22 mouse cellular contexts compared by ENCODE assay signal in genomic region chr3:141646588-141646987, GRCm38 (mm10).
DNase-seq lines count a peak whose midpoint lies in the region; ATAC-seq lines count a peak whose summit lies in the region.
"Had no signal": no experiment of that assay in that cellular context is flagged by ENCODE, and none has a peak within 500 bp of the region (broad histone marks: within the 10 kb centered on the region; RNA-seq: fewer than 3 reads in every experiment).

No protein-coding gene starts in this region.

- H3K4me2 ChIP-seq in midbrain, embryonic 15.5 days = no peak overlapping the region

- peak; percentile 77 for ATAC-seq in common myeloid progenitor, adult 5-6 weeks (replicated peaks; ENCODE audit: low read depth, poor library complexity, severe bottlenecking)
- ATAC-seq in granulocyte monocyte progenitor cell, adult 5-6 weeks (replicated peaks; ENCODE audit: poor library complexity, severe bottlenecking) = peak; percentile 91
- ATAC-seq in megakaryocyte, adult 5-6 weeks (ENCODE audit: poor library complexity, severe bottlenecking) = peak; percentile 73
- ATAC-seq in megakaryocyte progenitor cell, adult 5-6 weeks (replicated peaks; ENCODE audit: poor library complexity) = peak; percentile 88
- ATAC-seq in midbrain, embryonic 15.5 days (replicated peaks) = no peak
- ATAC-seq: activated CD4-positive, CD25-positive, alpha-beta regulatory T cell, adult 4 months; CD4-positive, CD25-positive, alpha-beta regulatory T cell, adult 4 months; Patski had no signal

- H3K4me1 ChIP-seq in midbrain, embryonic 15.5 days = no peaks in the 10 kb centered on the region

- H3K9ac ChIP-seq in midbrain, embryonic 15.5 days = no peak overlapping the region

- 88% methylated on average over 2 of the region's 2 CpGs for WGBS in midbrain, embryonic 15.5 days

- no peak for DNase-seq in layer of hippocampus, adult 9-11 months
- no peak for DNase-seq in heart, postnatal 4 days
- DNase-seq in cerebellum, postnatal 25 days = no peak
- DNase-seq: adrenal gland, adult 2 months; adrenal gland, adult 8-10 months; adrenal gland, postnatal 10 days; adrenal gland, postnatal 14 days; adrenal gland, postnatal 25 days; adrenal gland, postnatal 36 days; B cell, adult 2 months; cerebellum, adult 11 months; cerebellum, adult 11-12 months had no signal

- no peaks in the 10 kb centered on the region for H3K36me3 ChIP-seq in midbrain, embryonic 15.5 days (replicated peaks)
- H3K36me3 ChIP-seq: G1E had no signal

- no peaks in the 10 kb centered on the region for H3K27me3 ChIP-seq in midbrain, embryonic 15.5 days (replicated peaks)
- H3K27me3 ChIP-seq: CH12.LX, Patski had no signal

- H3K4me3 ChIP-seq in midbrain, embryonic 15.5 days = no peak overlapping the region

- no peaks in the 10 kb centered on the region for H3K9me3 ChIP-seq in midbrain, embryonic 15.5 days
- H3K9me3 ChIP-seq: G1E had no signal

- no peak overlapping the region for H3K27ac ChIP-seq in midbrain, embryonic 15.5 days
